Mouse (Mus musculus): ENCODE results near the gene Gpr152. TPM values are rescaled to one million over a fixed set of nuclear protein-coding genes. Genes with fewer than 3 reads are reported as not detected.
A peak's percentile ranks its signal among the peaks of the same experiment; 100 is the strongest.
"Not testable (repeated sequence)": the region's sequence is repeated elsewhere in the genome, so short reads cannot be mapped to it uniquely, and the experiment has no call there.

The Gpr152 gene
- polyA plus RNA-seq, 1 experiment from 2014 or later, result not detected

GRCm38 (mm10) chr19:4125741-4126696 lies 13.6 kb upstream of the Gpr152 start, which contains the start of gene Aip:
TSS of gene Aip (minus strand) at chr19:4125858.
- Histone ChIP-seq H3K4me2 (replicated peaks; ENCODE audit: low read depth, low read length) (peak within 1 kb of the TSS; percentile 62), H3K36me3 (ENCODE audit: insufficient read depth, low read length) (peaks cover 16% of the 10 kb centered on the region), H3K27me3 (ENCODE audit: insufficient read depth, low read length) (no peaks in the 10 kb centered on the region), H3K9me3 (ENCODE audit: low read length) (no peaks in the 10 kb centered on the region), H3K4me3 (ENCODE audit: low read length) (peak within 1 kb of the TSS; percentile 70), H3K9ac (replicated peaks; ENCODE audit: low read length) (peak within 1 kb of the TSS; percentile 87), H3K27ac (ENCODE audit: low read length) (peak within 1 kb of the TSS; percentile 57), H3K4me1 (ENCODE audit: insufficient read depth, low read length) (peaks cover 20% of the 10 kb centered on the region)
- ATAC-seq (ENCODE audit: low FRiP score, low TSS enrichment), result peak; percentile 96
- WGBS, result under 1% methylated on average over 58 of the region's 64 CpGs

DNA sequence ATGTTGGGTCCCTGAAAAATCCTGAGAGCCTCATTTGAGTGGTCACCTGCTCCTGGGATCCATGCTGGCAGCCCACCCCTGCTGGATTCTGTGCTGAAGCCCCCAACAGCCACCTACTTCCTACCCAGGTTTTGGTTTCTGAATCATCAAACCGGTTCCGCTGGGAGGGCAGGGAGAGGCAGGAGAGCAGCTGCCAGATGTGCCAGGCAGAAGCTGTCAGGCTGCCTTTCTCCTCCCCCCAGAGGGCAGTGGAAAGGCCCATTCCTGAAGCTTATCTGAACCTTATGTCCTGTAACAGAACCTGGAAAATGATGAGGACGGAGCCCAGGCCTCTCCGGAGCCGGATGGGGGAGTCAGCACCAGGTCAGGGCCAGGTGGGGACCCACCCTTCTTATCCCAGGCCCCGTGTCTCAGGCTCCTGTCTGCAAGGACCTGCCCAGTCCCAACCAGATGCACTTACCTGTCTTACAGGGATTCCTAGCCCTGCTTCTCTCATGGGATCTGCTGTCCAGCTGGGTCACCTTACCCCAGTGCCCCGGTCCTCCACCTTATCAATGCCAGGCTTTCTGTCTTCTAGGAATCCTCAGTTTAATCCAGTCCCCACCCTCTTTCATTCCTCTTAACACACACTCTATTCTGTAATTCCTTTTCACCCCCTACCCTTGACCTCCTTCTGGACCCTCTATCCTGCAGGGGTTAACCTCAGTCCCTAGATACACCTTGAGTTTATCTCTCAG lies 12.7 kb upstream of the Gpr152 start:
- H3K27me3 ChIP-seq (ENCODE audit: insufficient read depth, low read length), result no peaks in the 10 kb centered on the region
- 35% methylated on average over 7 of the region's 7 CpGs for WGBS
- no peak overlapping the region for H3K27ac ChIP-seq (ENCODE audit: low read length)
- peak overlapping the region; percentile 87 for H3K9ac ChIP-seq (replicated peaks; ENCODE audit: low read length)
- H3K4me2 ChIP-seq (replicated peaks; ENCODE audit: low read depth, low read length), result peak overlapping the region; percentile 62
- peak overlapping the region; percentile 70 for H3K4me3 ChIP-seq (ENCODE audit: low read length)
- no peak for ATAC-seq (ENCODE audit: low FRiP score, low TSS enrichment)
- peaks cover 20% of the 10 kb centered on the region for H3K4me1 ChIP-seq (ENCODE audit: insufficient read depth, low read length)
- no peaks in the 10 kb centered on the region for H3K9me3 ChIP-seq (ENCODE audit: low read length)
- H3K36me3 ChIP-seq (ENCODE audit: insufficient read depth, low read length), result peaks cover 24% of the 10 kb centered on the region

GRCm38 (mm10) chr19:4129462-4129861 lies 10.1 kb upstream of the Gpr152 start:
- 92% methylated on average over 7 of the region's 7 CpGs for WGBS
- Histone ChIP-seq H3K27me3 (ENCODE audit: insufficient read depth, low read length) (no peaks in the 10 kb centered on the region), H3K4me1 (ENCODE audit: insufficient read depth, low read length) (peaks cover 20% of the 10 kb centered on the region), H3K9me3 (ENCODE audit: low read length) (no peaks in the 10 kb centered on the region), H3K36me3 (ENCODE audit: insufficient read depth, low read length) (peaks cover 34% of the 10 kb centered on the region), H3K9ac (replicated peaks; ENCODE audit: low read length) (no peak overlapping the region), H3K4me3 (ENCODE audit: low read length) (no peak overlapping the region), H3K27ac (ENCODE audit: low read length) (no peak overlapping the region), H3K4me2 (replicated peaks; ENCODE audit: low read depth, low read length) (no peak overlapping the region)
- ATAC-seq (ENCODE audit: low FRiP score, low TSS enrichment), result no peak

- ATAC-seq (ENCODE audit: low FRiP score, low TSS enrichment), result no peak
- H3K36me3 ChIP-seq (ENCODE audit: insufficient read depth, low read length), result peaks cover 34% of the 10 kb centered on the region
These were observed 9.5 kb upstream of the Gpr152 start for GRCm38 (mm10) chr19:4130106-4130505.

DNA sequence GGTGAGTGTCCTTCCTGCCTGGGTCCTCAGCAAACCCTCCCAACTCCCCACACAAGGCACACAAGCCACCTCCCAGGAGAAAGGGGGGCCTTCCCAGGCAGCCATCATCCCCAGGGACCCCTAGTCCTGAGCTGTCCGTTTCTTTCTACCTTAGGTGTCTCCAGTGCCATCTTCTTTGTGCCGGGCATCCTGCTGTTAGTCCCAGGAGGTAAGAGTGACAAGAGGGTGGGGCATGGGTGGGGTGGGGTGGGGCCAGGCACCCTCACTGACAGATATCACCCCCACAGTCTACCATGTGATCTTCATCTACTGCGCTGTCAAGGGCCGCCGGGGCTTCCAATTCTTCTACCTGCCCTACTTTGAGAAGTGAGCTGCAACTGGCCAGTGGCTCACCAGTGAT lies 8.5 kb upstream of the Gpr152 start:
- H3K36me3 ChIP-seq (ENCODE audit: insufficient read depth, low read length), result peaks cover 34% of the 10 kb centered on the region
- H3K4me2 ChIP-seq (replicated peaks; ENCODE audit: low read depth, low read length), result no peak overlapping the region
- no peak overlapping the region for H3K27ac ChIP-seq (ENCODE audit: low read length)
- 87% methylated on average over 5 of the region's 5 CpGs for WGBS
- no peaks in the 10 kb centered on the region for H3K27me3 ChIP-seq (ENCODE audit: insufficient read depth, low read length)
- H3K4me1 ChIP-seq (ENCODE audit: insufficient read depth, low read length), result peaks cover 12% of the 10 kb centered on the region
- ATAC-seq (ENCODE audit: low FRiP score, low TSS enrichment), result no peak
- no peak overlapping the region for H3K9ac ChIP-seq (replicated peaks; ENCODE audit: low read length)
- no peaks in the 10 kb centered on the region for H3K9me3 ChIP-seq (ENCODE audit: low read length)
- no peak overlapping the region for H3K4me3 ChIP-seq (ENCODE audit: low read length)

More at GRCm38 (mm10) chr19:4130106-4130505, 9.5 kb upstream of the Gpr152 start:
- H3K27me3 ChIP-seq (ENCODE audit: insufficient read depth, low read length), result no peaks in the 10 kb centered on the region
- H3K9ac ChIP-seq (replicated peaks; ENCODE audit: low read length), result no peak overlapping the region
- no peak overlapping the region for H3K4me3 ChIP-seq (ENCODE audit: low read length)
- peaks cover 13% of the 10 kb centered on the region for H3K4me1 ChIP-seq (ENCODE audit: insufficient read depth, low read length)
- WGBS, result 67% methylated on average over 4 of the region's 4 CpGs
- no peak overlapping the region for H3K27ac ChIP-seq (ENCODE audit: low read length)
- H3K9me3 ChIP-seq (ENCODE audit: low read length), result no peaks in the 10 kb centered on the region
- no peak overlapping the region for H3K4me2 ChIP-seq (replicated peaks; ENCODE audit: low read depth, low read length)

DNA sequence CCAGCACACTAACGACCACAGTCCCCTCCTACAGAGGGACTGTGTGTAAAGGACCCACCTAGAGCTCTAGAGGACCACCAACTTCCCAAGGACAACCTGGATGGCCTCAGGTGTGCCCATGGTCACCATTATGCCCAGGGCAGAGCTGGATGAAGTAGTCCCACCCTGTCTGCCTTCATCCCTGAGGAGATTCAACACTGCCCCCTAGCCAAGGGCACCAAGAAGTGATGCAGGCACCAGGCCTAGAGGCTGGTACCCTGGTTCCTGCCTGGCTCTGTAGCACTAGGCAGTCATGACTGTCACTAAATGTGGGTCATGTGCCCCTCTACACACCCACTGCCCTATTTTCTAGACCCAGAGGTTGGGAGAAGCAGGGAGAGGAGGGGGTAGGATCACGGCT lies 7.8 kb upstream of the Gpr152 start:
- Histone ChIP-seq H3K27me3 (ENCODE audit: insufficient read depth, low read length) (no peaks in the 10 kb centered on the region), H3K4me1 (ENCODE audit: insufficient read depth, low read length) (peaks cover 7% of the 10 kb centered on the region), H3K4me3 (ENCODE audit: low read length) (no peak overlapping the region), H3K4me2 (replicated peaks; ENCODE audit: low read depth, low read length) (no peak overlapping the region), H3K27ac (ENCODE audit: low read length) (no peak overlapping the region), H3K9me3 (ENCODE audit: low read length) (no peaks in the 10 kb centered on the region), H3K36me3 (ENCODE audit: insufficient read depth, low read length) (peaks cover 34% of the 10 kb centered on the region), H3K9ac (replicated peaks; ENCODE audit: low read length) (no peak overlapping the region)
- ATAC-seq (ENCODE audit: low FRiP score, low TSS enrichment), result no peak
- 79% methylated on average over 2 of the region's 2 CpGs for WGBS

GRCm38 (mm10) chr19:4134354-4134753 lies 5.2 kb upstream of the Gpr152 start:
- no peak for ATAC-seq (ENCODE audit: low FRiP score, low TSS enrichment)
- WGBS, result 88% methylated on average over 4 of the region's 4 CpGs
- Histone ChIP-seq H3K4me2 (replicated peaks; ENCODE audit: low read depth, low read length) (no peak overlapping the region), H3K4me1 (ENCODE audit: insufficient read depth, low read length) (no peaks in the 10 kb centered on the region), H3K9ac (replicated peaks; ENCODE audit: low read length) (no peak overlapping the region), H3K9me3 (ENCODE audit: low read length) (no peaks in the 10 kb centered on the region), H3K27me3 (ENCODE audit: insufficient read depth, low read length) (no peaks in the 10 kb centered on the region), H3K4me3 (ENCODE audit: low read length) (no peak overlapping the region), H3K27ac (ENCODE audit: low read length) (no peak overlapping the region), H3K36me3 (ENCODE audit: insufficient read depth, low read length) (peaks cover 21% of the 10 kb centered on the region)

DNA sequence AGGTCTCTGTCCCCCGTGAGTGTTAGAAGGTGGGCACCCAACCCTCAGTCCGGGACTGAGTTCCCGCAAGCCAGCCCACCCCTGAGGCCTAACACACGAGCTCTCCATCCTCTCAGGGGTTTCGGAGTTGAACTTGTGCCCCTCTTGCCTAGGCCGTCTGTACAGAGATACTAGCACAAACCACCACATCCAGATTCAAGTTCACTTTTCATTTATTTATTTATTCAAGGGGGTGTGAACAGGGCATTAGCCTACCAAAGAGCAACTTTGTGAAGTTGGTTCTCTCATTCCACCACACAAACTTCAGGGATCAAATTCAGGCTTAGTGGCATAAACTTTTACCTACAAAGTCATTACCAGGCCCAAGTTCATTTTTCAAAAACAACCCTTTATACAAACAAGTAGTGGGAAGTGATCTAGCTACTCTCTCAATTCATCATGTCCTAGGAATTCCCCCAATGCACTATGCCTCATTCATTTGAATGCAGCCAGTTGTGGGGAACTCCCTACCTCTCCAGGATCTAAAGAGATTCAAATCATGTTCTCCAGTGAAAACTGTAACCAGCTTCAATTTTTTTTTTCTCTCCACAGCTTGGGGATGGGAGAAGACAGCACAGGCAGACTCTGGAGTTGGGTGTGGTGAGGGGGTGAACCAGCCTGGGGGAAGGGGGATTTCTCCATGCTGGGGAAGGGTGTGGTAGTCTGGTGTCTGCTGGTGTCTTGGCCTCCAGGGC lies 4.2 kb upstream of the Gpr152 start:
- ATAC-seq (ENCODE audit: low FRiP score, low TSS enrichment); H3K4me2 ChIP-seq (replicated peaks; ENCODE audit: low read depth, low read length); H3K4me3 ChIP-seq (ENCODE audit: low read length); H3K9me3 ChIP-seq (ENCODE audit: low read length); H3K4me1 ChIP-seq (ENCODE audit: insufficient read depth, low read length); H3K9ac ChIP-seq (replicated peaks; ENCODE audit: low read length); H3K27me3 ChIP-seq (ENCODE audit: insufficient read depth, low read length); H3K27ac ChIP-seq (ENCODE audit: low read length): not testable (repeated sequence)
- WGBS, result 77% methylated on average over 6 of the region's 6 CpGs
- peaks cover 19% of the 10 kb centered on the region for H3K36me3 ChIP-seq (ENCODE audit: insufficient read depth, low read length)

- H3K4me1 ChIP-seq (ENCODE audit: insufficient read depth, low read length); H3K9ac ChIP-seq (replicated peaks; ENCODE audit: low read length); H3K4me2 ChIP-seq (replicated peaks; ENCODE audit: low read depth, low read length); H3K27me3 ChIP-seq (ENCODE audit: insufficient read depth, low read length); H3K27ac ChIP-seq (ENCODE audit: low read length); H3K9me3 ChIP-seq (ENCODE audit: low read length); H3K4me3 ChIP-seq (ENCODE audit: low read length); ATAC-seq (ENCODE audit: low FRiP score, low TSS enrichment): not testable (repeated sequence)
- WGBS, result 12% methylated on average over 8 of the region's 8 CpGs
- peaks cover 18% of the 10 kb centered on the region for H3K36me3 ChIP-seq (ENCODE audit: insufficient read depth, low read length)
These were observed 3.6 kb upstream of the Gpr152 start for GRCm38 (mm10) chr19:4135963-4136345.
